Mouse (Mus musculus) embryonic facial prominence, embryonic 12.5 days (tissue): ENCODE data around the gene Olfr187. TPM values are rescaled to one million over a fixed set of nuclear protein-coding genes. Genes with fewer than 3 reads are reported as not detected.

Source experiments
- ATAC-seq: fragments of 200-750 bp; cut with Nextera tagmentation; 2 replicates; pipeline ENCODE4 v1.8.0; 2017; ENCODE audit not compliant: insufficient number of reproducible peaks, insufficient read depth, low FRiP score, low TSS enrichment
- H3K27ac ChIP-seq: fragments of 300-500 bp; sonication (generic); 2 replicates; pipeline ENCODE4 v1.5.1; 2016; ENCODE audit warnings: mild to moderate bottlenecking
- H3K27me3 ChIP-seq: fragments of 300-500 bp; sonication (generic); 2 replicates; pipeline ENCODE4 v1.6.1; 2016; ENCODE audit warnings: mild to moderate bottlenecking, moderate library complexity
- H3K36me3 ChIP-seq: fragments of 300-500 bp; sonication (generic); 2 replicates; pipeline ENCODE4 v1.6.1; 2016; ENCODE audit warnings: mild to moderate bottlenecking
- H3K4me1 ChIP-seq: fragments of 300-500 bp; sonication (generic); 2 replicates; pipeline ENCODE4 v1.6.1; 2016
- H3K4me2 ChIP-seq: fragments of 300-500 bp; sonication (generic); replicated peaks from 2 replicates; pipeline ENCODE4 v1.6.1; 2016; ENCODE audit warnings: mild to moderate bottlenecking, moderate library complexity
- H3K4me3 ChIP-seq: fragments of 300-500 bp; sonication (generic); 2 replicates; pipeline ENCODE4 v1.5.1; 2016; ENCODE audit warnings: mild to moderate bottlenecking
- H3K9ac ChIP-seq: fragments of 300-500 bp; sonication (generic); 2 replicates; pipeline ENCODE4 v1.6.1; 2016; ENCODE audit warnings: mild to moderate bottlenecking, moderate library complexity
- H3K9me3 ChIP-seq: fragments of 300-500 bp; sonication (generic); 2 replicates; pipeline ENCODE4 v1.6.1; 2016; ENCODE audit warnings: mild to moderate bottlenecking, moderate library complexity
- WGBS: fragments of 180-500 bp; shearing (Covaris S2); methylation state at CpG from one replicate; pipeline ENCODE4 v1.1.7; 2016; 5-methylcytosine and 5-hydroxymethylcytosine counted together
- polyA plus RNA-seq: library from polyadenylated mRNA; unstranded; fragments of >200 nt; fragmentation: Nextera tagmentation; extraction: Ambion mirVana; gene quantifications from 2 replicates; pipeline ENCODE4 v1.2.1, GENCODE M21; 2016

The Olfr187 gene
- polyA plus RNA-seq, 1 experiment from 2014 or later = not detected

DNA sequence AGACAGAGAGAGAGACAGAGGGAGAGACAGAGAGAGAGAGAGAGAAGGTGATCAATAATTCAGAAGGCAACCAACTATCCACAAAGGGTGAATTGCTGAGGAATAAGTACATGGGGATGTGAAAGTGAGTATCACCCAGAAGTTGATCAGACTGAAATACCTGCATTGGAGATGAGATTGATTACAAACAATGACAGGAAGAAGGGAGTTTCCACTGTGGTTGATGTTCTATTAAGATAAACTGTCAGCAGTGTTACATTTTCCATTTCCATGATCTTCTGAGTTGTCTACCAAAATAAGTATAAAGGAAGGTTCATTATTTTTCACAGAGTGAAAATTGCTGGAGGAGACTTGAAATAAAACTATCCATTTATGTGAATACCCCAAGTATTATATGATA lies 32.4 kb downstream of the Olfr187 start:
- H3K36me3 ChIP-seq = no peaks in the 10 kb centered on the region
- H3K27ac ChIP-seq = no peak overlapping the region
- no peak for ATAC-seq
- no peak overlapping the region for H3K9ac ChIP-seq
- no peak overlapping the region for H3K4me2 ChIP-seq
- no peaks in the 10 kb centered on the region for H3K9me3 ChIP-seq
- H3K4me1 ChIP-seq = no peaks in the 10 kb centered on the region
- H3K4me3 ChIP-seq = no peak overlapping the region
- no peaks in the 10 kb centered on the region for H3K27me3 ChIP-seq

DNA sequence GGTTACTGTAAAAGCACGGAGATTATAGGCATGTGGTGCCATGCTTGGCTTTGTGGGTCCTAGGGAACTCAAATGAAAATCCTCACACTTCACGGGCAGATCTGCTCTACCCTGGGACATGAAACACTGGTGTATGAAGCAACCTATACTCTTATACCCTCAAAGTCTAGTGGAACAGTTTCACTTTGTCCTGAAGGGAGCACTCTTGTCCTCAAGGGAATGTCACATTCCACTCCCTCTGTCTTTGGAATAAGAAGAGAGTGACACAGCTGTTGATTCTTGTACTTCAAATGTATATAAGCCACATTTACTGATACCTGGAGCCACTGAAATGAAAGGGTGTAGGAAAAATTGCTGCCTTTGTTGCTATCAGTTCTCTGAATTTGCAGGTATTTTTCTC lies 44.5 kb downstream of the Olfr187 start, which contains the start of gene Olfr183:
Olfr183 (plus strand) TSS at position 301 of the 400 bp plus-strand sequence.
- Histone ChIP-seq H3K4me1 (no peaks in the 10 kb centered on the region), H3K27ac (no peak within 1 kb of the TSS), H3K4me3 (no peak within 1 kb of the TSS), H3K9ac (no peak within 1 kb of the TSS), H3K27me3 (no peaks in the 10 kb centered on the region), H3K4me2 (no peak within 1 kb of the TSS), H3K36me3 (no peaks in the 10 kb centered on the region), H3K9me3 (no peaks in the 10 kb centered on the region)
- no peak for ATAC-seq
- WGBS = 82% methylated on average over 2 of the region's 2 CpGs

Other genes starting within 250 kb of the Olfr187 start
- 0.09 TPM in 1 of 2 replicates, not detected in the other for gene Olfr173, start 239.5 kb downstream of the Olfr187 start, polyA plus RNA-seq
- gene Olfr175-ps1, start 213.0 kb downstream of the Olfr187 start, polyA plus RNA-seq = not detected in 2 replicates
- not detected in 2 replicates for gene Olfr177, start 165.0 kb downstream of the Olfr187 start, polyA plus RNA-seq
- not detected in 2 replicates for gene Olfr178, start 147.7 kb downstream of the Olfr187 start, polyA plus RNA-seq
- gene Olfr181, start 111.0 kb downstream of the Olfr187 start, polyA plus RNA-seq = not detected in 2 replicates
- not detected in 2 replicates for gene Olfr180, start 110.4 kb downstream of the Olfr187 start, polyA plus RNA-seq
- not detected in 2 replicates for gene Olfr183, start 44.4 kb downstream of the Olfr187 start, polyA plus RNA-seq
- gene Olfr186, start 9.5 kb downstream of the Olfr187 start, polyA plus RNA-seq = not detected in 2 replicates
- not detected in 2 replicates for gene Olfr190, start 38.2 kb upstream of the Olfr187 start, polyA plus RNA-seq
- not detected in 2 replicates for gene Olfr191, start 50.1 kb upstream of the Olfr187 start, polyA plus RNA-seq
- gene Olfr193, start 72.1 kb upstream of the Olfr187 start, polyA plus RNA-seq = not detected in 2 replicates
- gene Olfr194, start 81.3 kb upstream of the Olfr187 start, polyA plus RNA-seq = not detected in 2 replicates
- gene Olfr195, start 107.3 kb upstream of the Olfr187 start, polyA plus RNA-seq = not detected in 2 replicates
- gene Olfr196, start 130.7 kb upstream of the Olfr187 start, polyA plus RNA-seq = not detected in 2 replicates
- not detected in 2 replicates for gene Olfr198, start 163.8 kb upstream of the Olfr187 start, polyA plus RNA-seq
- gene Olfr199, start 180.0 kb upstream of the Olfr187 start, polyA plus RNA-seq = not detected in 2 replicates
- gene Olfr201, start 232.9 kb upstream of the Olfr187 start, polyA plus RNA-seq = not detected in 2 replicates
- gene Olfr202, start 247.0 kb upstream of the Olfr187 start, polyA plus RNA-seq = not detected in 2 replicates